Mouse (Mus musculus) adrenal gland, postnatal 10 days (tissue): ENCODE results near the gene RPS10-NUDT3. TPM values are rescaled to one million over a fixed set of nuclear protein-coding genes. Genes with fewer than 3 reads are reported as not detected.
A peak's percentile ranks its signal among the peaks of the same experiment; 100 is the strongest.

Experiments used
- DNase-seq: peaks from one replicate; pipeline ENCODE4 v3.0.0; 2021; ENCODE audit warnings: mixed read lengths
- long read RNA-seq, 2 experiments: library from polyadenylated mRNA; stranded (forward); transcript quantifications; one replicate each; pipeline ENCODE4 v2.0.0; 2021
- total RNA-seq, 2 experiments: library from RNA; stranded (reverse); gene quantifications; 2 replicates each; pipeline ENCODE4 v1.2.3; 2021

Gene RPS10-NUDT3
- total RNA-seq: 1 to 10 TPM in 1 of 2 experiments, not detected in 1; 1.2 TPM
- long read RNA-seq, experiment 1: 0 reads
- long read RNA-seq, experiment 2, partial matches to known transcripts: 0 of 1 reads
- long read RNA-seq, experiment 2, other reads (novel, unspliced or antisense): 1 of 1 reads

- DNase-seq: peak; percentile 93
Observed at GRCm38 (mm10) chr17:27634871-27635574, at the start of gene RPS10-NUDT3. RPS10-NUDT3 (minus strand) TSS chr17:27635222.

- no peak for DNase-seq
Observed at GRCm38 (mm10) chr17:27678924-27679813, 44.1 kb upstream of the RPS10-NUDT3 start.

GRCm38 (mm10) chr17:27677756-27678155 is 42.7 kb upstream of the RPS10-NUDT3 start:
- DNase-seq: no peak

- no peak for DNase-seq
Observed at GRCm38 (mm10) chr17:27676270-27676669, 41.2 kb upstream of the RPS10-NUDT3 start.

- DNase-seq: no peak
Observed at GRCm38 (mm10) chr17:27675453-27675852, 40.4 kb upstream of the RPS10-NUDT3 start.

- no peak for DNase-seq
Observed at GRCm38 (mm10) chr17:27673945-27674344, 38.9 kb upstream of the RPS10-NUDT3 start.

- DNase-seq: no peak
Observed at GRCm38 (mm10) chr17:27671720-27672119, 36.7 kb upstream of the RPS10-NUDT3 start.

GRCm38 (mm10) chr17:27658767-27659166 is 23.7 kb upstream of the RPS10-NUDT3 start:
- DNase-seq: no peak

GRCm38 (mm10) chr17:27657123-27657522 is 22.1 kb upstream of the RPS10-NUDT3 start:
- DNase-seq: no peak

GRCm38 (mm10) chr17:27656414-27656813 is 21.4 kb upstream of the RPS10-NUDT3 start:
- no peak for DNase-seq

GRCm38 (mm10) chr17:27656011-27656399 is 21.0 kb upstream of the RPS10-NUDT3 start:
- no peak for DNase-seq

- peak; percentile 56 for DNase-seq
Observed at GRCm38 (mm10) chr17:27655089-27656010, 20.3 kb upstream of the RPS10-NUDT3 start, which contains the start of gene Pacsin1. Pacsin1 (plus strand) TSS chr17:27655509.

GRCm38 (mm10) chr17:27653253-27653959 is 18.4 kb upstream of the RPS10-NUDT3 start:
- DNase-seq: no peak

- DNase-seq: no peak
Observed at GRCm38 (mm10) chr17:27652046-27652790, 17.2 kb upstream of the RPS10-NUDT3 start.

GRCm38 (mm10) chr17:27650586-27650985 is 15.6 kb upstream of the RPS10-NUDT3 start:
- no peak for DNase-seq

- DNase-seq: peak; percentile 80
Observed at GRCm38 (mm10) chr17:27650160-27650559, 15.1 kb upstream of the RPS10-NUDT3 start.

GRCm38 (mm10) chr17:27645807-27646206 is 10.8 kb upstream of the RPS10-NUDT3 start:
- DNase-seq: no peak

- DNase-seq: no peak
Observed at GRCm38 (mm10) chr17:27644572-27644971, 9.6 kb upstream of the RPS10-NUDT3 start.

- DNase-seq: no peak
Observed at GRCm38 (mm10) chr17:27643756-27644155, 8.7 kb upstream of the RPS10-NUDT3 start.

GRCm38 (mm10) chr17:27643101-27643500 is 8.1 kb upstream of the RPS10-NUDT3 start:
- no peak for DNase-seq
